Mouse (Mus musculus) retina, embryonic 14.5 days (tissue): ENCODE data around the gene Uap1l1.

ENCODE experiments used
- DNase-seq: peaks from one replicate; pipeline ENCODE4 v3.0.0-alpha.2; 2015; ENCODE audit warnings: low spot score

The Uap1l1 gene

GRCm38 (mm10) chr2:25371764-25372643 lies 6.5 kb upstream of the Uap1l1 start, which contains the start of gene Sapcd2:
TSS of gene Sapcd2 (plus strand) at chr2:25372321.
- peak; percentile 92 for DNase-seq

GRCm38 (mm10) chr2:25369996-25370395 lies 4.5 kb upstream of the Uap1l1 start:
- DNase-seq, result no peak

GRCm38 (mm10) chr2:25364761-25365090 lies 756 bp downstream of the Uap1l1 start:
- no peak for DNase-seq

DNA sequence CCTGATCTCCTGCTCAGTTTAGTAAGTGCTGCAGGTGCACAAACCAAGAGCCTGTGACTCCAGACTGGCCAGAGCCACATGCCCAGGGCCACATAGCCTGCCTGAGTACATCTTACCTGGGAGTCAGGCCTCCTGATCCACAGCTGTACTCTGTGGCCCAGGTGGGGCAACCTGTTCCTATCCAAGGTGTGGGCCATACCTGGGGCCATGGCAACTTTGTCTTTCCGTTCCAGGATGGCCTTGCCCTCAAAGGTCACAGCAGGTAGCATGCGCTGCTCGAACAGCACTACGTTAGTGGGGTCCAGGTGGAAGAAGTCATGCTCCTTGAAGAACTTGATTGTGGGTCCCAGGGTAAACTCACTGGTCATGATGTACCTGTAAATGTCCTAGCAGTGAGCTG lies 1.2 kb downstream of the Uap1l1 start:
- DNase-seq, result no peak

GRCm38 (mm10) chr2:25363478-25364178 lies 1.9 kb downstream of the Uap1l1 start:
- DNase-seq, result no peak

- no peak for DNase-seq
Measured at GRCm38 (mm10) chr2:25359848-25360247, 5.6 kb downstream of the Uap1l1 start.

DNA sequence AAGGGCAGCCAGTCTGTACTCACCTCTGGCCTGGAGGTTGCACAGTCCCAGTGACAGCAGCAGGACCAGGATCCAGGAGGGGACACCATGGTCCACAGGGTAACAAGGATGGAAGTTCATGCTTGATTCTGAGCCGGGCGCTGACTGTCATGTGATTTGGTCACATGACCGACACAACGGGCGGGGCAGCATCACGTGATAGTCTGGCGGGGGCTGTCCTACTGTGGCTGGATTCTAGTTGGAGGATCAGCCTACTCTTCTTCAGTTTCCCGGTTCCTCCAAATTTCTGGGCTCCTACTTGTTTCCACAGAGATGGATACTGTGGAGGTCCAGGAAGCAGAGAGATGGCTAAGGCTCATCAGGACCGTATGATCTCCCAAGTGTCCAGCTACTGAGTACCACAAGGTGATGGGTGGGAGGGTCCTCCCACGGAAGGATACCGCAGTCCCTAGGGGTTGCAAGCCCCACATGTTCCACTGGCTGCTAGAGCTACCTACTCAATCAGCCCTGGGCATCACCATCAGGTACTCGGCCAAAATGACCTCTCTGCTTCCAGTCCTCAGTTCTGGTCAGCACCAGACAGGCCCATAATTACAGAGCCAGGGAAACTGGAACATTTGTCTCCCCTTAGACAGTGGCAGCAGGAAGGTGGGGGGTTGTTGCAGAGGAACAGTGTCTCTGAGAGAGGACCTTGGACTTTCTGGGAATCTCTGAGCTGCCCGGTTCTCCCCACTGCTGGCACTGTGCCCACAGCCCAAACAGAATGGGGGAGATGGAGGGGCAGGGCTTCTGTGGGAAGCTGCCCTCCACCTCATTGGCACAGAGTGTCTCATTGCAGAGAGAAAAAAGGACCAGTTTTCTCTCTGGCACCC lies 9.0 kb downstream of the Uap1l1 start, which contains the start of gene Dpp7:
Dpp7 (minus strand) TSS at position 152 of the 872 bp plus-strand sequence.
- DNase-seq, result peak; percentile 84

DNA sequence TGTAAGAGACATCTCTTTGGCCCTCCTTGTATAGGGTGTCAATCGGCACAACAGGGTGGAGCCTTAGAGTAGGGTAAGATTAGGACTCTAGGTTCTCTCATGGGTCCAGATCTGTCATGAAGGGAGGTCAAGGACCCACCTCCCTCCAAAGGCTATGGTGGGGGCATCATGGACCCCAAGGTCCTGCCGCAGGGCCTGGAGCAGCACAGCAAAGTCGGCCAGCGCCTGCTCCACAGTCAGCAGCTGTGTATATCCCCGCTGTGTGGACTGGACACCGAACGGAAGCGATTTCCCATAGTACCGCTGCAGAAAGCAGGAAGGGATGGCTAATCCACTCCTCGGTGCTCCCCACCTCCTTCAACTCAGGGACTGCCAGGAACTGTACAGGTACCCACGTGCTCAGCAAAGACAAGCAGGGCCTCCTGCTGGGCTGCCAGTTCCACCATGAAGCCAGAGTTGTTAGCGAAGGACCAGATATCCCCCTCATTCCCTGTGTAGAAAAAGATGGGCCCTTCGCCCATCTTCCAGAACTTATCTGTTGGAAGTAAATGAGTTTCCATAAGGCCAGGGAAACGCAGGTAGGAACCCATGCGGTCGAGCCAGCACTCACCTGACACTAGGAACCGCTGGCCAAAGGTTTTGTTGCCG lies 9.9 kb downstream of the Uap1l1 start:
- DNase-seq, result no peak

DNA sequence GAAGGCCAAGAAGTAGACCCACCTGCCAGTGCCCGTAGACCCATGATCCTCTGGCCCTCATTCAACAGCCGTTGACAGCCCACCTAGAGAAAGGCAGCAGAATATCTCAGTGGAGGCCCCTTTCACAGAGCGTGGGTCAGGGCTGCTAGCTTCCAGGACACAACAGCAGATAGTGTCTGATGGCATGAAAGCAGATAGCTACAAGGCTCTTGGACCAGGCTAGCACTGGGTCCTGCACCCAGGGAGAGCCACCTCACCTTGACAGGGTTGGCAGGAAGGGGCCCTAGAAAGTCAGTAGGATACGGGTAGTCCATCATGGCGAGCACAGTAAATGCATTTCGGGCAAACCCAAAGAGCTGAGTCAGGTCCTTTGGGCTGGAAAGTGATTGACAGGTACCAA lies 11.3 kb downstream of the Uap1l1 start:
- no peak for DNase-seq

- no peak for DNase-seq
Measured at GRCm38 (mm10) chr2:25350701-25351100, 14.8 kb downstream of the Uap1l1 start.

- DNase-seq, result no peak
Measured at GRCm38 (mm10) chr2:25349499-25349898, 16.0 kb downstream of the Uap1l1 start.

GRCm38 (mm10) chr2:25348162-25348561 lies 17.3 kb downstream of the Uap1l1 start:
- DNase-seq, result no peak

- no peak for DNase-seq
Measured at GRCm38 (mm10) chr2:25338303-25338702, 27.2 kb downstream of the Uap1l1 start.

GRCm38 (mm10) chr2:25333569-25333968 lies 31.9 kb downstream of the Uap1l1 start:
- DNase-seq, result no peak

- peak; percentile 100 for DNase-seq
Measured at GRCm38 (mm10) chr2:25332286-25333160, 33.0 kb downstream of the Uap1l1 start, which contains the start of gene Man1b1. TSS of gene Man1b1 (plus strand) at chr2:25332338.

DNA sequence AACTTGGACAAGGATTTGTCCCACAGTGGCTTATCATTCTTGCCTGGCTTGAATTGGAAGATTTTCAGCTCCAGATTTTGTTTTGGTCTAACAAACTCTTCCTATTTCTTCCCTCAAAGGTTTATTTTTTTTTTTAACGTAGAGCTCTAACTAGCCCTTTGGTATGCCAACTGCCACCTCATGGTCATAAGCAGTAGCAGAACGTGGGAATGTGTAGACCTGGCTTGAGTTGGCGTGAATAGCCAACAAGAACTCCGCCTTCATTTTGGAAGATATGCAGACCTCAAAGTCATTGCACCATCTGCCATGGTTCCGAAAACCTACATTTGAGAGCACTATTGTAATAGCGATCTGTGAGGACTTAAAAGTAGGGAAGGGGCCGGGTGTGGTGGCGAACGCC lies 34.0 kb downstream of the Uap1l1 start:
- DNase-seq, result no peak

GRCm38 (mm10) chr2:25328440-25328839 lies 37.0 kb downstream of the Uap1l1 start:
- DNase-seq, result peak; percentile 59

DNA sequence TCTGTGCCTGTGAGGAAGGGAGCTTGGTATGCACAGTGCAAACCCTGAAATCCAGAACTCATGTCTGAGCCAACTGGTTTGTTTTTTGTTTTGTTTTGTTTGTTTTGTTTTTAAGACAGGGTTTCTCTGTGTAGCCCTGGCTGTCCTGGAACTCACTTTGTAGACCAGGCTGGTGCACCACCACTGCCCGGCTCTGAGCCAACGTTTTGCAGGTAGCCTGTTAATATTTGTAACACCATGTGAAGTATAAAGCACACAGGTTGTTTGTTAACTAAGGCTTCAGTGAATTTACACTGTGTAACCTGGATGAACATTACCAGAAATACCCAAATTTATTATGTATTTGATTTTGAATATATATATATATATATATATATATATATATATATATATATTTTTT lies 39.4 kb downstream of the Uap1l1 start:
- no peak for DNase-seq

DNA sequence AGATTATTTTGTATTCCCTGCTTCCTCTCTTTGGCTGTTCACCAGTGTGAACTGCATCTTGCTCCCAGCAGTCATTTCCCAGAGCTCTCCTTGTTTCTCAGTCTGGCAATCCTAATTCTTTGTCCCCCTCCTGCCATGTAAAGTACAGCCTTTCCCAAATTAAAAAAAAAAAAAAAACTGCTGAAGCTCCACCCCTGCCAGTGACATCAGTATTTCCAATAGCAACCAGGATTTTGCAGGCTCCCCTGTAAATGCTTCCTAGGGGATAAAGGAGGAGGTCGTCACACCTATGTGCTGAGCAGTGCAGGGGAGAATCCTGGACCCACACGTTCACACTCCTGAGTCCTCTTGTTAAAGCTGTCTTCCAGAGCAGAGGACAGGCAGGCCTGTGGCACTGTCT lies 45.4 kb downstream of the Uap1l1 start:
- DNase-seq, result no peak

DNA sequence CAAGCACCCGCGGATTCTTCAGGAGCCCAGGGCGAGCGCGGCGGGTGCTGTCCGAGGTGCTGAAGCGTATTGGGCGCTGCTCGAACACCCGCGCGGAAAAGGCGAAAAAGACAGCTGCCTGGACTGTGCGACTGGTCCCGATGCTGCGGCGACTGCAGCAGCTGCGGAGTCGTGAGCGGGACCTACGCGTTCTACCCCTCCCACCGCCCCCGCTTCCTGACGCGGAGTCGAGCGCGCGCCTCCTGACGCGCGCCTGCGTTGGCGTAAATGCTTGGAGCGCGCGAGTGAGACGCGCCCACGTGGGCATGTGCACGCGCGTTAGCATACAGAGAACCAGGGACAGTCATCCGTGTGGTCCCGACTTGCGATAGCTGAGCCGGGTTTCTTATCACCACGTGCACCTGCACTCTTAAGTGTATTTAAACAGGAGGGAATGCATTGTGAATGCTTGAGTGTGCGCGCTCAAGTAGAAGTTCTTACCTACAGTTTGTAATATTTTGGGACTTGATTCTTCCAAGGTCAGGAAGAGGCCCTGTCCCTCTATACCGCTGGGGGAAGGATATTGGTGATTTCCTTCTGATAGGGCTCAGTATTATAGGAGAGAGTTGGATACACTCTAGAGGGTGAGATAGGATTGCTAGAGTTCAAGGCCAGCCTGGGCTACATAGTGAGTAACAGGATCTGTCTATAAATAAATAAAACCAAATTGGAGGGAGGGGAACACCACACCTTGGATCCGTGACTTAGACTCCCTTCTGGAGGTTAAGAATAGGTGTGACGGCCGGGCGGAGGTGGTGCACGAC lies 46.3 kb downstream of the Uap1l1 start, which contains the start of gene Grin1:
Grin1 (minus strand) TSS at position 217 of the 803 bp plus-strand sequence.
- peak; percentile 77 for DNase-seq
